Mouse (Mus musculus) liver, embryonic 14.5 days (tissue): ENCODE results near the gene Grrp1.

ENCODE experiments used
- CTCF ChIP-seq: IDR thresholded peaks from 2 replicates; pipeline ENCODE4 v1.5.1; 2016; ENCODE audit warnings: antibody characterized with exemption, low read depth, control low read depth
- EP300 ChIP-seq: IDR thresholded peaks from 2 replicates; pipeline ENCODE4 v1.6.1; 2016; ENCODE audit warnings: antibody characterized with exemption, low read depth

- TF ChIP-seq CTCF: no peak
- no peak for TF ChIP-seq EP300
Measured at GRCm38 (mm10) chr4:134203340-134203896, 50.5 kb downstream of the Grrp1 start.
